Mouse (Mus musculus) neural tube, embryonic 12.5 days (tissue): ENCODE measurements around the gene Tbc1d10b. TPM values are rescaled to one million over a fixed set of nuclear protein-coding genes. Genes with fewer than 3 reads are reported as not detected.

Experiments used
- ATAC-seq: fragments of 200-750 bp; cut with Nextera tagmentation; 2 replicates; pipeline ENCODE4 v1.8.0; 2017; ENCODE audit warnings: low read depth, mild to moderate bottlenecking, moderate TSS enrichment, moderate library complexity; ENCODE audit not compliant: low FRiP score
- H3K27ac ChIP-seq: fragments of 300-500 bp; sonication (generic); 2 replicates; pipeline ENCODE4 v1.5.1; 2016
- H3K27me3 ChIP-seq: fragments of 300-500 bp; sonication (generic); replicated peaks from 2 replicates; pipeline ENCODE4 v1.6.1; 2016; ENCODE audit warnings: mild to moderate bottlenecking
- H3K36me3 ChIP-seq: fragments of 300-500 bp; sonication (generic); 2 replicates; pipeline ENCODE4 v1.6.1; 2016; ENCODE audit warnings: mild to moderate bottlenecking
- H3K4me1 ChIP-seq: fragments of 300-500 bp; sonication (generic); 2 replicates; pipeline ENCODE4 v1.6.1; 2016
- H3K4me2 ChIP-seq: fragments of 300-500 bp; sonication (generic); replicated peaks from 2 replicates; pipeline ENCODE4 v1.6.1; 2016; ENCODE audit warnings: mild to moderate bottlenecking
- H3K4me3 ChIP-seq: fragments of 300-500 bp; sonication (generic); 2 replicates; pipeline ENCODE4 v1.5.1; 2016
- H3K9ac ChIP-seq: fragments of 300-500 bp; sonication (generic); 2 replicates; pipeline ENCODE4 v1.6.1; 2016; ENCODE audit warnings: mild to moderate bottlenecking
- H3K9me3 ChIP-seq: fragments of 300-500 bp; sonication (generic); 2 replicates; pipeline ENCODE4 v1.6.1; 2016; ENCODE audit warnings: mild to moderate bottlenecking
- WGBS: fragments of 180-500 bp; shearing (Covaris S2); methylation state at CpG from one replicate; pipeline ENCODE4 v1.1.7; 2016; 5-methylcytosine and 5-hydroxymethylcytosine counted together
- polyA plus RNA-seq: library from polyadenylated mRNA; unstranded; fragments of >200 nt; fragmentation: Nextera tagmentation; extraction: Ambion mirVana; gene quantifications from 2 replicates; pipeline ENCODE4 v1.2.1, GENCODE M21; 2016

The Tbc1d10b gene
- polyA plus RNA-seq, 1 experiment from 2014 or later, result 45.6 TPM

GRCm38 (mm10) chr7:127211014-127211745, 2.9 kb upstream of the Tbc1d10b start:
- no peak for ATAC-seq
- WGBS, result 75% methylated on average over 5 of the region's 5 CpGs
- H3K4me3 ChIP-seq, result no peak overlapping the region
- H3K27me3 ChIP-seq, result 0 out of 2 replicates have a peak, but pooled peaks cover 13% of the 10 kb centered on the region
- H3K36me3 ChIP-seq, result no peaks in the 10 kb centered on the region
- H3K9me3 ChIP-seq, result no peaks in the 10 kb centered on the region
- H3K27ac ChIP-seq, result no peak overlapping the region
- H3K4me1 ChIP-seq, result peaks cover 18% of the 10 kb centered on the region
- H3K9ac ChIP-seq, result no peak overlapping the region
- H3K4me2 ChIP-seq, result no peak overlapping the region

GRCm38 (mm10) chr7:127210266-127210665, 2.0 kb upstream of the Tbc1d10b start:
- 92% methylated on average over 4 of the region's 4 CpGs for WGBS
- Histone ChIP-seq H3K9ac (no peak overlapping the region), H3K4me3 (no peak overlapping the region), H3K27me3 (0 out of 2 replicates have a peak, but pooled peaks cover 13% of the 10 kb centered on the region), H3K4me2 (no peak overlapping the region), H3K27ac (no peak overlapping the region), H3K36me3 (no peaks in the 10 kb centered on the region), H3K9me3 (no peaks in the 10 kb centered on the region), H3K4me1 (peaks cover 22% of the 10 kb centered on the region)
- ATAC-seq, result no peak

GRCm38 (mm10) chr7:127209851-127210250, 1.6 kb upstream of the Tbc1d10b start:
- Histone ChIP-seq H3K36me3 (peaks cover 3% of the 10 kb centered on the region; the same call in 1 of the 2 replicates), H3K9ac (no peak overlapping the region), H3K4me3 (no peak overlapping the region), H3K4me2 (peak overlapping the region; percentile 100; the same call in 1 of the 2 replicates), H3K27ac (no peak overlapping the region), H3K9me3 (no peaks in the 10 kb centered on the region), H3K27me3 (0 out of 2 replicates have a peak, but pooled peaks cover 13% of the 10 kb centered on the region), H3K4me1 (peaks cover 26% of the 10 kb centered on the region)
- no peak for ATAC-seq
- 80% methylated on average over 5 of the region's 5 CpGs for WGBS

GRCm38 (mm10) chr7:127208553-127209438, 528 bp upstream of the Tbc1d10b start, which contains the start of gene Mylpf:
Mylpf (plus strand) TSS chr7:127208890.
- Histone ChIP-seq H3K9me3 (no peaks in the 10 kb centered on the region), H3K27ac (peak within 1 kb of the TSS; percentile 57), H3K4me2 (peak within 1 kb of the TSS; percentile 100), H3K36me3 (peaks cover 3% of the 10 kb centered on the region; the same call in 1 of the 2 replicates), H3K4me1 (peaks cover 26% of the 10 kb centered on the region), H3K9ac (peak within 1 kb of the TSS; percentile 95), H3K27me3 (0 out of 2 replicates have a peak, but pooled peaks cover 4% of the 10 kb centered on the region), H3K4me3 (peak within 1 kb of the TSS; percentile 96)
- 0% methylated on average over 44 of the region's 44 CpGs for WGBS
- peak; percentile 93 for ATAC-seq

GRCm38 (mm10) chr7:127207374-127208294, 634 bp downstream of the Tbc1d10b start:
- H3K27ac ChIP-seq, result peak overlapping the region; percentile 57
- under 1% methylated on average over 52 of the region's 53 CpGs for WGBS
- peak overlapping the region; percentile 95 for H3K9ac ChIP-seq
- peak; percentile 32 for ATAC-seq
- H3K4me3 ChIP-seq, result peak overlapping the region; percentile 96
- H3K4me1 ChIP-seq, result peaks cover 26% of the 10 kb centered on the region
- H3K9me3 ChIP-seq, result no peaks in the 10 kb centered on the region
- H3K36me3 ChIP-seq, result peaks cover 14% of the 10 kb centered on the region
- peak overlapping the region; percentile 100 for H3K4me2 ChIP-seq
- H3K27me3 ChIP-seq, result 0 out of 2 replicates have a peak, but pooled peaks cover under 1% of the 10 kb centered on the region

- Histone ChIP-seq H3K4me1 (peaks cover 26% of the 10 kb centered on the region), H3K4me2 (peak overlapping the region; percentile 100), H3K9me3 (no peaks in the 10 kb centered on the region), H3K9ac (peak overlapping the region; percentile 95), H3K36me3 (peaks cover 22% of the 10 kb centered on the region), H3K27me3 (no peaks in the 10 kb centered on the region), H3K27ac (no peak overlapping the region), H3K4me3 (peak overlapping the region; percentile 96)
- WGBS, result 77% methylated on average over 2 of the region's 2 CpGs
- ATAC-seq, result no peak
Measured at GRCm38 (mm10) chr7:127206606-127207005, 1.7 kb downstream of the Tbc1d10b start.

GRCm38 (mm10) chr7:127196484-127196883, 11.8 kb downstream of the Tbc1d10b start:
- WGBS, result 59% methylated on average over 11 of the region's 11 CpGs
- Histone ChIP-seq H3K36me3 (peaks cover 75% of the 10 kb centered on the region), H3K9ac (peak overlapping the region; percentile 65), H3K9me3 (no peaks in the 10 kb centered on the region), H3K27me3 (no peaks in the 10 kb centered on the region), H3K27ac (no peak overlapping the region), H3K4me3 (peak overlapping the region; percentile 43), H3K4me2 (peak overlapping the region; percentile 73), H3K4me1 (peaks cover 23% of the 10 kb centered on the region)
- ATAC-seq, result no peak

- Histone ChIP-seq H3K9me3 (no peaks in the 10 kb centered on the region), H3K36me3 (peaks cover 72% of the 10 kb centered on the region), H3K4me3 (peak within 1 kb of the TSS; percentile 77), H3K9ac (peak within 1 kb of the TSS; percentile 74), H3K27ac (peak within 1 kb of the TSS; percentile 82; the same call in 1 of the 2 replicates), H3K4me1 (peaks cover 23% of the 10 kb centered on the region), H3K4me2 (peak within 1 kb of the TSS; percentile 88), H3K27me3 (no peaks in the 10 kb centered on the region)
- WGBS, result under 1% methylated on average over 51 of the region's 51 CpGs
- peak; percentile 96 for ATAC-seq
Measured at GRCm38 (mm10) chr7:127195544-127196295, 12.5 kb downstream of the Tbc1d10b start, which contains the start of gene Cd2bp2. Cd2bp2 (minus strand) TSS chr7:127196050.

- ATAC-seq, result no peak
- WGBS, result 81% methylated on average over 7 of the region's 7 CpGs
- no peak overlapping the region for H3K27ac ChIP-seq
- no peaks in the 10 kb centered on the region for H3K27me3 ChIP-seq
- H3K9ac ChIP-seq, result peak overlapping the region; percentile 74
- H3K4me2 ChIP-seq, result peak overlapping the region; percentile 88
- H3K4me3 ChIP-seq, result peak overlapping the region; percentile 77
- H3K36me3 ChIP-seq, result peaks cover 61% of the 10 kb centered on the region
- no peaks in the 10 kb centered on the region for H3K9me3 ChIP-seq
- peaks cover 23% of the 10 kb centered on the region for H3K4me1 ChIP-seq
Measured at GRCm38 (mm10) chr7:127194633-127195029, 13.6 kb downstream of the Tbc1d10b start.

- no peak overlapping the region for H3K27ac ChIP-seq
- 92% methylated on average over 17 of the region's 17 CpGs for WGBS
- peak overlapping the region; percentile 74 for H3K9ac ChIP-seq
- no peak for ATAC-seq
- no peaks in the 10 kb centered on the region for H3K27me3 ChIP-seq
- peaks cover 56% of the 10 kb centered on the region for H3K36me3 ChIP-seq
- H3K4me1 ChIP-seq, result peaks cover 23% of the 10 kb centered on the region
- no peak overlapping the region for H3K4me3 ChIP-seq
- peak overlapping the region; percentile 88 for H3K4me2 ChIP-seq
- H3K9me3 ChIP-seq, result no peaks in the 10 kb centered on the region
Measured at GRCm38 (mm10) chr7:127194011-127194632, 14.1 kb downstream of the Tbc1d10b start.
